Mouse (Mus musculus): ENCODE data around the gene Duoxa2.
"Not testable (repeated sequence)": the region's sequence is repeated elsewhere in the genome, so short reads cannot be mapped to it uniquely, and the experiment has no call there.

GRCm38 (mm10) chr2:122330317-122330716 lies 31.6 kb downstream of the Duoxa2 start:
- not testable (repeated sequence) for TF ChIP-seq CTCF, EP300 (IDR thresholded peaks at IDR 0.05; ENCODE audit: low read depth)

Data from heart, postnatal 0 days (tissue).